Mouse (Mus musculus) urinary bladder, adult 2 months (tissue): ENCODE measurements at regions not wholly inside any gene's neighbourhood (a gene's known extent, or its start where the extent isn't known, plus 50 kb on each side); places are given as distances from the start of the nearest gene placed in this dataset.

Experiments
- DNase-seq: peaks from one replicate; pipeline ENCODE4 v3.0.0; 2022; ENCODE audit warnings: low spot score

DNA sequence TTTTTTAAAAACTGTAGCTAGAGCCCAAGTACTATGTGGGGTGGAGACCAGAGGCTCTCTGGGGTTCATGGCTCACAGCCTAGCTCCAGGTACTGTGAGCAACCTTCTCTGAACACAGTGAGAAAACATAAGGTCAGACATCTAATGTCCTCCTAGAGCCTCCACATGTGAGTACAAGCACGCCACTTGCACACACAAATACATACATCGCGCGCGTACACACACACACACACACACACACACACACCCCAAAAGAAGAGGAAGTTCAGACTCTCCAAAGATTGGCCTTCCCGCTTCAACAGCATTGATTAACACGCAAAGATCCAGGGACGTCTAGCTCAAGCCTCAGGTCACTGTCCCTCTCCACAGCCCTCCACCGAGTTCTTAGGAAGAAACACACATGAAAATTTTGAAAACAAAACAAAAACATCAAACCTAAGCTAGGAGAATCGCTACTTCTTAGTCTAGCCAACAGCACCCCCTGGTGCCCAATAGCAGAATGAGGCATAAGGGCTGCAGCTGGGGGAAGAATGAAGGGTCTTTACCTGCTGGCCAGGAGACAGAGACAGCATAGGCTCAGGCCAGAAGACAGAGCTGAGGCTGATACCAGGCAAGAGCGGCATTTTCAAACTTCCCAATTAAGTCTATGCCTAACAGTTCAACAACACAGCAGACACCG lies 90.7 kb upstream of the Usp24 start:
- peak; percentile 44 for DNase-seq

- no peak for DNase-seq
These were observed 88.6 kb upstream of the Usp24 start for GRCm38 (mm10) chr4:106227428-106227827.

GRCm38 (mm10) chr4:106228534-106228933 lies 87.5 kb upstream of the Usp24 start:
- DNase-seq, result peak; percentile 43

GRCm38 (mm10) chr4:106229526-106229925 lies 86.5 kb upstream of the Usp24 start:
- DNase-seq, result no peak

DNA sequence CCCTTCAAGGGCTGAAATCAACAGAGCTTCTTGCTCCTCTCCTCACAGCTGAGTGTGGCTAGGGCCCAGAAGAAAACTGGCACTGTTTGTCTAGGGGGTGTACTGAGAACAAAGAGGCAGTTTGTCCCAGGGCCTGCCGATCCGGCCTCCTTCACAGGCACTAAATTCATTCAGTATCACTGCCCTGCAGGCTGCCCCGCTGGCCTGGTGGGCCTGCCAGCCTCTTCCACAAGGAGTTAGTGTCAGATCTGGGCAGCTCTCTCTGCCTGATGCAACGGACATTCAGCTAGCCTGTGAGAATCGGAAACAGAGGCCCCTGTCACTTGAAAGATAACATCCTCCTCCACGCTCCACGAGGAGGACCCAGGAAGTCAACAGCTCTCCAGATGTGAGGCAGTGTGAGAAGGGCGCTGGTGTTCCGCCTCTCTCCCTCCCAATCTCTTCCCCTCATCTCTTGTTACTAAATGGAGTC lies 83.5 kb upstream of the Usp24 start:
- no peak for DNase-seq

DNA sequence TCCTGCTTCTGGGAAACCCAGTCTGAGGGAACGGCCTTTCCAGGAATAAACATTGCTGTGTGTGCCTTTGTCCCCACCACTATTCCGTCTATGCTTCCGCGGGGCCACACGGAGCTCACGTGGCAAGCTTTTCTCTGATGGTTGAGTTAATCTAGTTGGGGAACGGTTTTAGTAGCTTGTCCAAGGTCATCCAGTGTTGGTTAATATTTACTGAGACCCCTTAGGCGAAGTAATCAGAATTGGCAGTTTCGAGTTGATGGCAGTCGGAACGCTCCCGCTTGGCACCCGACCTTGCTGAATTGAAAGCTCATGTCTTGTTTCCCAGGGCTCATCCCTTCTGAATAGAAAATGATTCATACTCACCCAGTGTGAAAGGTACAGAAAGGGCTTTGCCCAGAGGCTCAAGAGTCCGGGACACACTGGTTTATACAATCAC lies 71.6 kb upstream of the Usp24 start:
- DNase-seq, result no peak

GRCm38 (mm10) chr4:106244826-106245510 lies 71.0 kb upstream of the Usp24 start:
- DNase-seq, result no peak

DNA sequence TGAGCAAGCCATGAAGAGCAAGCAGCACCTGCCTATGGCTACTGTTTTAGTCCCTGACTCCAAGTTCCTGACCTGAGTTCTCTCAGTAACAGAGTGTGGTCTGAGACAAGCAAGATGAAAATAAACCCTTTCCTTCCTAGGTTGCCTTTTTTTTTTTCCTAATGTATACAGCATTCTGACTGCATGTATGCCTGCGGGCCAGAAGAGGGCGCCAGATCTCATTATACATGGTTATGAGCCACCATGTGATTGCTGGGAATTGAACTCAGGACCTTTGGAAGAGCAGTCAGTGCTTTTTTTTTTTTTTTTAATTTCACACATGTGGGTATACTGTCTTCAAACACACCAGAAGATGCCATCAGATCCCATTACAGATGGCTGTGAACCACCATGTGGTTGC lies 69.3 kb upstream of the Usp24 start:
- no peak for DNase-seq

- no peak for DNase-seq
These were observed 68.6 kb upstream of the Usp24 start for GRCm38 (mm10) chr4:106247398-106247797.

DNA sequence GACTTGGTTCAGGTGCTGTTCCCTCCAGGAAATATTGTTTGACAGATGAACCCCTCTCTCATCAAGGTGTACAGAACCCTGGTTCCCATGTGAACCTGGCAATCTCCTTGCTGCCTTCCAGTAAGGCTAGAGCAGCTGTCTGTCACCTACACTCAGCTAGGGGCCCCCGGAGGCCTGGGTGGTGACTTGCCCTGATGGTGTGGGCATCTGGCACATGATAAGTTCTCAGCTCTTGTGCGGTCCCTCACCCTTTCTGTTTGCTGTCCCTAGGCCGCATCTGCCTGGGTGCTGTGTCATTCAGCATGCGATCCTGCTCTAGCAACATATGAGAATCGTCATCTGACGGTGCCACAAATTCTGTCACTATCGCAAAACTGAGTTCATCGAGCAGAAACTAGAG lies 67.7 kb upstream of the Usp24 start:
- DNase-seq, result no peak

DNA sequence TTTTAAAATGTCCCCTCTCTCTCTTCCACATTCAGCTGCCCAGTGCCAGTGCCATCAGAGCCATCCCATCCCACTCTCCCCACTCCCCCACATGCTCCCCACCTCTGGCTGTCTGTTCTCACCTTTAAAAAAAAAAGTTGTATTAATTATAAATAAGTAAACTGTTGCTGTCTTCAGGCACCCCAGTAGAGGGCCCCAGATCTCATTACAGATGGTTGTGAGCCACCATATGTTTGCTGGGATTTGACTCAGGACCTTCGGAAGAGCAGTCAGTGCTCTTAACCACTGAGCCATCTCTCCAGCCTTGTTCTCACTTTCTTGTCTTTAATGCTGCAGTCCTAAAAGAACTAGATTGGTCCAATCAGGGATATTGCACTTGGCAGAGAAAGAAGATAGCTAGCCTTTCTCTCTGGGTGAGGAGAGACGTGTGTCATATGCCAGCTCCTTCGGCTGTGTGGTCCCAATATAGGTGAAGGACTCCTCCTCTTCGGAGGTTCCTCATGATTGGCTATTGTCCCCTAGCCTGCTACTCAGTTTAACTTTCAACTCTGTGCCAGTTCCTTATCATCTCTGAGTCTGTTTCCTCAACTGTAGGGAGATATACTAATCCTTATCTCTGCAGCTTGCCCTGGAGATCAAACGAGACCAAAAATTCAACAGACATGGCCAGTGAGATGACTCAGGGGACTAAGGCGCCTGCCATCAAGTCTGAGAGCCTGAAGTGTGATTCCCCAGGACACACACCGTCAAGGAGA lies 66.8 kb upstream of the Usp24 start:
- no peak for DNase-seq

GRCm38 (mm10) chr4:106250048-106250447 lies 66.0 kb upstream of the Usp24 start:
- DNase-seq, result no peak

DNA sequence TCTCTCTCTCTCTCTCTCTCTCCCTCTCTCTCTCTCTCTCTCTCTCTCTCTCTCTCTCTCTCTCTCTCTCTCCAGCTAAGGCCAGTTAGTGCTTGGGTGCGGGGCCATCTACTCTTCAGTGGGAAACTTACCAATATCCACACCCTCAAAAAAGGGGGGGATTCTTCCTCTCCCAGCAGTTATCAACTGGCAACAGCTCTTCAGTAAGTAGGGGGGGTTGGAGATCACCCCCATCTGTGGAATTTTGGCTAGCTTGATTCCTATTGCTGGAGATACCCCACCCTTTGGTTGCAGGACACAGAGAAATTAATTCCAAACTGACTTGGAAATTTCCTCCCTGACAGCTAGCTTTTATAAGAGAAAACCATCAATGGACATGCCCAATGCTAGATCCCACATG lies 64.6 kb upstream of the Usp24 start:
- no peak for DNase-seq

DNA sequence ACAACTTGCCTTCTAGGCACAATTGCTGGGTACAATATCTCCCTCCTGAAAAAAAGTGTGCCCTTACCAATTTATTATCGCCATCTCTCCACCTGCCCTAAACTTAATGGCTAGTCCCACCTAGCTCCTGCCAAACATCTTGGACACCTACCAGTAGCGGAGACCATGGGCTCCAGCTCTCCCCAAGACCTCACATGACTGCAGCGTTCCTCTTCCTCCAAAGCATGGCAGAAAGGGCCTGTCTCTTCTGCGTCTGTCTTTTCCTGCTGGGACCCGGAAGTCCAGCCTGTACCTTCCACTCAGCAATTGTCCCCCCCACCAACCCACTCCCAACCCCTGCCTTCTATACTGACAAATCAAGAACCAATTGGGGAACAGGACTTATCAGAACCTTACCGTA lies 63.1 kb upstream of the Usp24 start:
- no peak for DNase-seq

GRCm38 (mm10) chr4:106254761-106255475 lies 61.1 kb upstream of the Usp24 start:
- DNase-seq, result no peak

GRCm38 (mm10) chr4:106255959-106256609 lies 59.9 kb upstream of the Usp24 start:
- no peak for DNase-seq

DNA sequence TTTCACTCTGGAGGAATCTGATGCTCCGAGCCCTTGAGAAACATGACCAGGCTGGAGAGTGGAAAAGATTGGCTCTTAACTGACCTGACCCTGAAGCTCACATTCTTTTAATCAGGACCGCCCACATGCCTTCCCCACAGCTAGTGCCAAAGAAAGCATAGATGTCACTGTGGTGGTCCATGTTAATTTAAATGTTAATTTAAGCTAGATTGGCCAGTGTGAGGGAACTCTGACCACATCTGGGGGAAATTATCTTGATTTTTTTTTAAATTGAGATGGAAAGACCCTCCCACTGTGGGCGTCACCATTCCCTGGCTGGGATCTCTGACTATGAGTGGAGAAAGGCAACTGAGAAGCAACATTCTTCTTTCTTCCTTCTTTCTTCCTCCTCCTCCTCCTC lies 54.6 kb upstream of the Usp24 start:
- no peak for DNase-seq

DNA sequence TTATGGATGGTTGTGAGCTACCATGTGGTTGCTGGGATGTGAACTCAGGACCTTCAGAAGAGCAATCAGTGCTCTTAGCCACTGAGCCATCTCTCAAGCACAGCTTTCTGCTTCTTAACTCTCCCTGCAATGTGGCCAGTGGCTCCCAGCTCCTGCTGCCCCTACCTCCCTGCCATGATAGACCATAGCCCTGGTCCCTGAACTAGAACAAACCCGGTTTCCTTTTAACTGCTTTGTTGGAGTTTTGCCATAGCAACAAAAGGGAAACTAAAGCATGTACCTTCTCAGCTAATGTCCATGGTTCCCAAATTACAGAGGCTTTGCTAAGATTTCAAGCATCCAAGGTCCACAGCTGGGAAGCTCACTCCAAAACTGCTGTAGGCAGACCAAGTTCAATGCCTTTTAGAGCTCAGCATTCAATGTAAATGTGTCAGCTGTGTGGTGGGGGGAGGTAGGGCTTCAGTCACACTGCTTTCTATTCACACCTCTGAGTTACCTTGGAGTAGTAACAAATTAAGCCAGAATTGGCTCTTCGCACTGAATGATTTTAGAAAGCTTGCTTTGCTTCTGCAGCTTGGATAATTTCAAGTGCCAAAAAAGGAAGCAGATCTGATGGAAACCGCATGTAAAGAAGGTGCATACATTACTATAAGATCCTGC lies 54.0 kb upstream of the Usp24 start:
- no peak for DNase-seq

- no peak for DNase-seq
These were observed 53.0 kb upstream of the Usp24 start for GRCm38 (mm10) chr4:106262751-106263725.
